Mouse (Mus musculus) urinary bladder, postnatal 4 days (tissue): ENCODE results near the gene Cd247.

Experiments used
- DNase-seq, 2 experiments: peaks; one replicate each; pipeline ENCODE4 v3.0.0; 2021 to 2022; ENCODE audit warnings: low spot score in 2 of 2

Cd247 gene

GRCm38 (mm10) chr1:165909471-165909870 is 121.0 kb downstream of the Cd247 start:
- DNase-seq: no peak

- DNase-seq: no peak
Observed at GRCm38 (mm10) chr1:165913720-165914415, 125.4 kb downstream of the Cd247 start.

GRCm38 (mm10) chr1:165914416-165914801 is 125.9 kb downstream of the Cd247 start:
- DNase-seq: no peak

- DNase-seq: no peak
Observed at GRCm38 (mm10) chr1:165921026-165921425, 132.5 kb downstream of the Cd247 start.

- no peak for DNase-seq
Observed at GRCm38 (mm10) chr1:165922488-165922887, 134.0 kb downstream of the Cd247 start.

- no peak for DNase-seq
Observed at GRCm38 (mm10) chr1:165925207-165925606, 136.7 kb downstream of the Cd247 start.
